Mouse (Mus musculus): ENCODE measurements around the gene Mnd1.

GRCm38 (mm10) chr3:84040476-84041082 lies 115.0 kb downstream of the Mnd1 start:
- TF ChIP-seq ZC3H11A (IDR thresholded peaks at IDR 0.05; ENCODE audit: borderline replicate concordance, low read depth, low read length), result no peak
- TF ChIP-seq HCFC1 (IDR thresholded peaks at IDR 0.05; ENCODE audit: borderline replicate concordance, insufficient read depth, low read length), result no peak
- no peak for TF ChIP-seq ZNF384 (IDR thresholded peaks at IDR 0.05; ENCODE audit: low read depth, low read length)

All from ES-E14 (cell line).